Mouse (Mus musculus): ENCODE measurements around the gene Fut2. TPM values are rescaled to one million over a fixed set of nuclear protein-coding genes. Genes with fewer than 3 reads are reported as not detected.

Fut2 gene
- polyA plus RNA-seq (2015; fragmentation: Nextera tagmentation; extraction: Ambion mirVana), result 5.2 and 6.7 TPM in 2 replicates

GRCm38 (mm10) chr7:45666161-45666560, at the start of gene Fut2:
TSS of gene Fut2 (minus strand) at chr7:45666394.
- ATAC-seq (ENCODE audit: insufficient read depth, low FRiP score, low read depth), result no peak
- H3K27me3 ChIP-seq (replicated peaks), result no peaks in the 10 kb centered on the region

GRCm38 (mm10) chr7:45715090-45715708, 49.0 kb upstream of the Fut2 start, which contains the start of gene Rpl18:
TSS of gene Rpl18 (plus strand) at chr7:45715457.
- H3K9ac ChIP-seq, result peak within 1 kb of the TSS; percentile 68; the same call in 1 of the 2 replicates
- 6% methylated on average over 34 of the region's 34 CpGs for WGBS
- no peaks in the 10 kb centered on the region for H3K27me3 ChIP-seq (replicated peaks)
- peak; percentile 89 for ATAC-seq (ENCODE audit: insufficient read depth, low FRiP score, low read depth)
- no peaks in the 10 kb centered on the region for H3K9me3 ChIP-seq
- H3K4me1 ChIP-seq, result peaks cover 61% of the 10 kb centered on the region
- H3K36me3 ChIP-seq, result peaks cover 36% of the 10 kb centered on the region
- peak within 1 kb of the TSS; percentile 92 for H3K4me3 ChIP-seq (replicated peaks)
- peak within 1 kb of the TSS; percentile 94 for H3K27ac ChIP-seq
- peak within 1 kb of the TSS; percentile 76 for H3K4me2 ChIP-seq

More at GRCm38 (mm10) chr7:45666161-45666560, at the start of gene Fut2:
- 64% methylated on average over 7 of the region's 7 CpGs for WGBS
- H3K36me3 ChIP-seq, result no peaks in the 10 kb centered on the region
- peak within 1 kb of the TSS; percentile 48 for H3K27ac ChIP-seq
- no peak within 1 kb of the TSS for H3K9ac ChIP-seq
- peak within 1 kb of the TSS; percentile 2; the same call in 1 of the 2 replicates for H3K4me3 ChIP-seq (replicated peaks)
- H3K4me1 ChIP-seq, result peaks cover 12% of the 10 kb centered on the region; the same call in 1 of the 2 replicates
- peak within 1 kb of the TSS; percentile 23; the same call in 1 of the 2 replicates for H3K4me2 ChIP-seq
- no peaks in the 10 kb centered on the region for H3K9me3 ChIP-seq

GRCm38 (mm10) chr7:45714630-45715089, 48.5 kb upstream of the Fut2 start:
- WGBS, result 10% methylated on average over 14 of the region's 14 CpGs

GRCm38 (mm10) chr7:45713881-45714520, 47.8 kb upstream of the Fut2 start:
- WGBS, result 71% methylated on average over 6 of the region's 6 CpGs
- 0 out of 2 replicates have a peak overlapping the region, but pooled peaks have one; percentile 68 for H3K9ac ChIP-seq
- H3K27ac ChIP-seq, result peak overlapping the region; percentile 94
- H3K27me3 ChIP-seq (replicated peaks), result no peaks in the 10 kb centered on the region
- H3K9me3 ChIP-seq, result no peaks in the 10 kb centered on the region
- H3K4me3 ChIP-seq (replicated peaks), result peak overlapping the region; percentile 92
- no peak for ATAC-seq (ENCODE audit: insufficient read depth, low FRiP score, low read depth)
- H3K36me3 ChIP-seq, result peaks cover 31% of the 10 kb centered on the region
- H3K4me2 ChIP-seq, result peak overlapping the region; percentile 76
- peaks cover 52% of the 10 kb centered on the region for H3K4me1 ChIP-seq

More at GRCm38 (mm10) chr7:45714630-45715089, 48.5 kb upstream of the Fut2 start:
- Histone ChIP-seq H3K4me3 (replicated peaks) (peak overlapping the region; percentile 92), H3K9me3 (no peaks in the 10 kb centered on the region), H3K27ac (peak overlapping the region; percentile 94), H3K4me2 (peak overlapping the region; percentile 76), H3K9ac (peak overlapping the region; percentile 68; the same call in 1 of the 2 replicates), H3K4me1 (peaks cover 56% of the 10 kb centered on the region), H3K36me3 (peaks cover 31% of the 10 kb centered on the region), H3K27me3 (replicated peaks) (no peaks in the 10 kb centered on the region)
- peak; percentile 70 for ATAC-seq (ENCODE audit: insufficient read depth, low FRiP score, low read depth)

- 87% methylated on average over 16 of the region's 16 CpGs for WGBS
- H3K9me3 ChIP-seq, result no peaks in the 10 kb centered on the region
- H3K27me3 ChIP-seq (replicated peaks), result no peaks in the 10 kb centered on the region
- no peak for ATAC-seq (ENCODE audit: insufficient read depth, low FRiP score, low read depth)
- peaks cover 55% of the 10 kb centered on the region for H3K4me1 ChIP-seq
- peak overlapping the region; percentile 76 for H3K4me2 ChIP-seq
- peak overlapping the region; percentile 94 for H3K27ac ChIP-seq
- H3K9ac ChIP-seq, result no peak overlapping the region
- H3K4me3 ChIP-seq (replicated peaks), result no peak overlapping the region
- peaks cover 31% of the 10 kb centered on the region for H3K36me3 ChIP-seq
These were observed 47.2 kb upstream of the Fut2 start for GRCm38 (mm10) chr7:45713396-45713795.

GRCm38 (mm10) chr7:45712022-45712757, 46.0 kb upstream of the Fut2 start:
- Histone ChIP-seq H3K4me2 (peak overlapping the region; percentile 26), H3K27ac (peak overlapping the region; percentile 94), H3K27me3 (replicated peaks) (no peaks in the 10 kb centered on the region), H3K9me3 (no peaks in the 10 kb centered on the region), H3K4me1 (peaks cover 66% of the 10 kb centered on the region), H3K9ac (no peak overlapping the region), H3K4me3 (replicated peaks) (no peak overlapping the region), H3K36me3 (peaks cover 31% of the 10 kb centered on the region)
- ATAC-seq (ENCODE audit: insufficient read depth, low FRiP score, low read depth), result peak; percentile 23
- WGBS, result 83% methylated on average over 21 of the region's 21 CpGs

- WGBS, result 89% methylated on average over 24 of the region's 24 CpGs
- H3K4me1 ChIP-seq, result peaks cover 67% of the 10 kb centered on the region
- H3K9ac ChIP-seq, result no peak overlapping the region
- H3K27ac ChIP-seq, result no peak overlapping the region
- H3K9me3 ChIP-seq, result no peaks in the 10 kb centered on the region
- no peaks in the 10 kb centered on the region for H3K27me3 ChIP-seq (replicated peaks)
- ATAC-seq (ENCODE audit: insufficient read depth, low FRiP score, low read depth), result no peak
- H3K4me2 ChIP-seq, result peak overlapping the region; percentile 26; the same call in 1 of the 2 replicates
- H3K4me3 ChIP-seq (replicated peaks), result no peak overlapping the region
- peaks cover 31% of the 10 kb centered on the region for H3K36me3 ChIP-seq
These were observed 45.3 kb upstream of the Fut2 start for GRCm38 (mm10) chr7:45711316-45712021.

- no peak for ATAC-seq (ENCODE audit: insufficient read depth, low FRiP score, low read depth)
- WGBS, result 89% methylated on average over 20 of the region's 20 CpGs
- H3K9ac ChIP-seq, result no peak overlapping the region
- no peaks in the 10 kb centered on the region for H3K27me3 ChIP-seq (replicated peaks)
- no peak overlapping the region; the same call in 1 of the 2 replicates for H3K27ac ChIP-seq
- H3K4me1 ChIP-seq, result peaks cover 67% of the 10 kb centered on the region
- H3K36me3 ChIP-seq, result peaks cover 31% of the 10 kb centered on the region
- no peak overlapping the region for H3K4me2 ChIP-seq
- H3K9me3 ChIP-seq, result no peaks in the 10 kb centered on the region
- no peak overlapping the region for H3K4me3 ChIP-seq (replicated peaks)
These were observed 44.4 kb upstream of the Fut2 start for GRCm38 (mm10) chr7:45710477-45711191.

- H3K36me3 ChIP-seq, result peaks cover 31% of the 10 kb centered on the region
These were observed 43.6 kb upstream of the Fut2 start for GRCm38 (mm10) chr7:45709677-45710355.

GRCm38 (mm10) chr7:45709036-45709435, 42.8 kb upstream of the Fut2 start:
- H3K27ac ChIP-seq, result no peak overlapping the region

More at GRCm38 (mm10) chr7:45709677-45710355, 43.6 kb upstream of the Fut2 start:
- no peak overlapping the region for H3K4me3 ChIP-seq (replicated peaks)
- ATAC-seq (ENCODE audit: insufficient read depth, low FRiP score, low read depth), result no peak
- no peak overlapping the region for H3K9ac ChIP-seq
- H3K27me3 ChIP-seq (replicated peaks), result no peaks in the 10 kb centered on the region
- no peak overlapping the region for H3K4me2 ChIP-seq
- no peaks in the 10 kb centered on the region for H3K9me3 ChIP-seq
- H3K27ac ChIP-seq, result no peak overlapping the region; the same call in 1 of the 2 replicates
- WGBS, result 72% methylated on average over 14 of the region's 14 CpGs
- H3K4me1 ChIP-seq, result peaks cover 69% of the 10 kb centered on the region

More at GRCm38 (mm10) chr7:45709036-45709435, 42.8 kb upstream of the Fut2 start:
- ATAC-seq (ENCODE audit: insufficient read depth, low FRiP score, low read depth), result no peak
- Histone ChIP-seq H3K36me3 (peaks cover 31% of the 10 kb centered on the region), H3K9ac (no peak overlapping the region), H3K9me3 (no peaks in the 10 kb centered on the region), H3K4me1 (peaks cover 65% of the 10 kb centered on the region), H3K4me2 (no peak overlapping the region), H3K4me3 (replicated peaks) (no peak overlapping the region), H3K27me3 (replicated peaks) (no peaks in the 10 kb centered on the region)
- WGBS, result 36% methylated on average over 6 of the region's 6 CpGs
